Mouse (Mus musculus) heart, embryonic 11.5 days (tissue): ENCODE measurements around the gene Acot6. TPM values are rescaled to one million over a fixed set of nuclear protein-coding genes. Genes with fewer than 3 reads are reported as not detected.

Experiments used
- ATAC-seq: fragments of 200-750 bp; cut with Nextera tagmentation; replicated peaks from 2 replicates; pipeline ENCODE4 v1.8.0; 2017; ENCODE audit warnings: moderate library complexity; ENCODE audit not compliant: insufficient number of reproducible peaks, low FRiP score, low TSS enrichment
- H3K27ac ChIP-seq: fragments of 300-500 bp; sonication (generic); 2 replicates; pipeline ENCODE4 v1.5.1; 2014; ENCODE audit warnings: mild to moderate bottlenecking, low read depth, low read length
- H3K27me3 ChIP-seq: fragments of 300-500 bp; sonication (generic); 2 replicates; pipeline ENCODE4 v1.6.1; 2014; ENCODE audit warnings: mild to moderate bottlenecking, low read length, mixed read lengths; ENCODE audit not compliant: control insufficient read depth, insufficient read depth
- H3K36me3 ChIP-seq: fragments of 300-500 bp; sonication (generic); 2 replicates; pipeline ENCODE4 v1.6.1; 2014; ENCODE audit warnings: mild to moderate bottlenecking, low read length, moderate library complexity, mixed read lengths; ENCODE audit not compliant: control insufficient read depth, insufficient read depth
- H3K4me1 ChIP-seq: fragments of 300-500 bp; sonication (generic); 2 replicates; pipeline ENCODE4 v1.6.1; 2014; ENCODE audit warnings: low read length; ENCODE audit not compliant: control insufficient read depth, insufficient read depth
- H3K4me2 ChIP-seq: fragments of 300-500 bp; sonication (generic); 2 replicates; pipeline ENCODE4 v1.6.1; 2014; ENCODE audit warnings: mild to moderate bottlenecking, moderate library complexity
- H3K4me3 ChIP-seq: fragments of 300-500 bp; sonication (generic); 2 replicates; pipeline ENCODE4 v1.5.1; 2014; ENCODE audit warnings: low read depth, low read length
- H3K9ac ChIP-seq: fragments of 300-500 bp; sonication (generic); 2 replicates; pipeline ENCODE4 v1.6.1; 2014; ENCODE audit warnings: mild to moderate bottlenecking, low read depth, low read length, moderate library complexity
- H3K9me3 ChIP-seq: fragments of 300-500 bp; sonication (generic); replicated peaks from 2 replicates; pipeline ENCODE4 v1.6.1; 2016; ENCODE audit warnings: low read length; ENCODE audit not compliant: control insufficient read depth
- WGBS: fragments of 180-500 bp; shearing (Covaris S2); extraction: QIAGEN DNeasy Blood & Tissue Kit; methylation state at CpG from one replicate; pipeline ENCODE4 v1.1.7; 2014; ENCODE audit not compliant: insufficient replicate concordance; 5-methylcytosine and 5-hydroxymethylcytosine counted together
- polyA plus RNA-seq: library from polyadenylated mRNA; unstranded; fragments of >200 nt; fragmentation: Nextera tagmentation; extraction: Ambion mirVana; gene quantifications from 2 replicates; pipeline ENCODE4 v1.2.1, GENCODE M21; 2014

Gene Acot6
- polyA plus RNA-seq, 1 experiment from 2014 or later: 0.89 TPM

DNA sequence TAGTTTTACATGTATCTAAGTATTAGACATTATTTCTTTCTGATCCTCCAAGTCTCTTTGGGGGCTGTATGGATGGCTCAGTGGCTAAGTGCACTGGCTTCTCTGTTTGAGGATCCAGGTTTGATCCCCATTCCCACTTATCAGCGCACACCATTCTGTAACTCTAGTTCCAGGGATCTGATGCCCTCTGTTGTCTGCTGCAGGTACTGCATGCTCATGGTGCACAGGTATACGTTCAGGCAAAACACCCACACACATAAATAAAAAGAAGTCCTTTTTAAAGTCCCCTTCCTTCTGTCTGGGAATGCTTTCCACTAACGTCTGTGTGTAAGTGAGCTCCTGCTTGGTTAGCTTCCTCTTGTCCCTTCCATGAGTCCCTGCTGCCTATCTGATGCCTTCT, 31.8 kb downstream of the Acot6 start:
- H3K9me3 ChIP-seq: no peaks in the 10 kb centered on the region
- H3K9ac ChIP-seq: no peak overlapping the region
- H3K4me2 ChIP-seq: no peak overlapping the region
- H3K36me3 ChIP-seq: peaks cover 8% of the 10 kb centered on the region; the same call in 1 of the 2 replicates
- WGBS: 61% methylated on average over 3 of the region's 3 CpGs
- H3K4me1 ChIP-seq: no peaks in the 10 kb centered on the region
- ATAC-seq: no peak
- no peak overlapping the region for H3K4me3 ChIP-seq
- H3K27me3 ChIP-seq: no peaks in the 10 kb centered on the region
- H3K27ac ChIP-seq: no peak overlapping the region

DNA sequence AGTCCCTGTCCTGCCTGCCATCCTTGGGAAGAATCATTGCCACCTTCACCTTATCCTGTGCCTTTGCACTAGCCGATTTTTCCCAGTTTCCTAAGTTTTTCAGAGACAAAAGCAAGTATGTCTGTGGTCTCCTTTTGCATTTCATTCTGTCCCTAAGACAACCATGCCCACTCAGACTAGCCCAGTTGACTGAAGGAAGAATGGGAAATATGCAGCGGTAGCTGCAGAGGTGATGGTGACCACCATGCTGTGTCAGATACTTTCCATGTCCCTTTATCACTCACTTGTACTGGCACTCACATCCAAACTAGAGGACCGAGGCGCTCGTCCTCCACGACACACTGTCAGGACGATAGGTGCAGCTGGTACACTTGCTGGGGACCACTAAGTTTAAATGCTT, 36.7 kb downstream of the Acot6 start:
- WGBS: 79% methylated on average over 7 of the region's 7 CpGs
- Histone ChIP-seq H3K36me3 (peaks cover 2% of the 10 kb centered on the region; the same call in 1 of the 2 replicates), H3K9me3 (no peaks in the 10 kb centered on the region), H3K4me1 (no peaks in the 10 kb centered on the region), H3K4me3 (no peak overlapping the region), H3K27ac (no peak overlapping the region), H3K4me2 (no peak overlapping the region), H3K27me3 (no peaks in the 10 kb centered on the region), H3K9ac (no peak overlapping the region)
- no peak for ATAC-seq

GRCm38 (mm10) chr12:84140135-84140534, 39.7 kb downstream of the Acot6 start:
- no peak overlapping the region for H3K4me3 ChIP-seq
- no peaks in the 10 kb centered on the region for H3K36me3 ChIP-seq
- no peaks in the 10 kb centered on the region for H3K9me3 ChIP-seq
- no peaks in the 10 kb centered on the region for H3K4me1 ChIP-seq
- ATAC-seq: no peak
- no peak overlapping the region for H3K4me2 ChIP-seq
- 60% methylated on average over 4 of the region's 4 CpGs for WGBS
- H3K27ac ChIP-seq: no peak overlapping the region
- H3K27me3 ChIP-seq: no peaks in the 10 kb centered on the region
- no peak overlapping the region for H3K9ac ChIP-seq

- Histone ChIP-seq H3K27ac (no peak overlapping the region), H3K9me3 (no peaks in the 10 kb centered on the region), H3K36me3 (no peaks in the 10 kb centered on the region), H3K27me3 (no peaks in the 10 kb centered on the region), H3K4me1 (no peaks in the 10 kb centered on the region), H3K4me2 (no peak overlapping the region), H3K9ac (no peak overlapping the region), H3K4me3 (no peak overlapping the region)
- ATAC-seq: no peak
- 84% methylated on average over 4 of the region's 4 CpGs for WGBS
Observed at GRCm38 (mm10) chr12:84141271-84141670, 40.8 kb downstream of the Acot6 start.

- H3K36me3 ChIP-seq: no peaks in the 10 kb centered on the region
- ATAC-seq: no peak
- 74% methylated on average over 14 of the region's 14 CpGs for WGBS
- no peak overlapping the region for H3K9ac ChIP-seq
- no peaks in the 10 kb centered on the region for H3K4me1 ChIP-seq
- no peaks in the 10 kb centered on the region for H3K27me3 ChIP-seq
- H3K9me3 ChIP-seq: no peaks in the 10 kb centered on the region
- no peak overlapping the region for H3K4me2 ChIP-seq
- no peak overlapping the region for H3K4me3 ChIP-seq
- no peak overlapping the region for H3K27ac ChIP-seq
Observed at GRCm38 (mm10) chr12:84142281-84143050, 42.0 kb downstream of the Acot6 start.

GRCm38 (mm10) chr12:84147954-84148621, 47.6 kb downstream of the Acot6 start, which contains the start of gene Pnma1:
Gene Pnma1 (minus strand): TSS chr12:84148489.
- Histone ChIP-seq H3K4me2 (peak within 1 kb of the TSS; percentile 86), H3K36me3 (peaks cover 5% of the 10 kb centered on the region; the same call in 1 of the 2 replicates), H3K27me3 (no peaks in the 10 kb centered on the region), H3K4me3 (peak within 1 kb of the TSS; percentile 52), H3K9ac (peak within 1 kb of the TSS; percentile 67), H3K9me3 (no peaks in the 10 kb centered on the region), H3K4me1 (peaks cover 40% of the 10 kb centered on the region), H3K27ac (no peak within 1 kb of the TSS)
- 2% methylated on average over 49 of the region's 50 CpGs for WGBS
- ATAC-seq: peak; percentile 68

DNA sequence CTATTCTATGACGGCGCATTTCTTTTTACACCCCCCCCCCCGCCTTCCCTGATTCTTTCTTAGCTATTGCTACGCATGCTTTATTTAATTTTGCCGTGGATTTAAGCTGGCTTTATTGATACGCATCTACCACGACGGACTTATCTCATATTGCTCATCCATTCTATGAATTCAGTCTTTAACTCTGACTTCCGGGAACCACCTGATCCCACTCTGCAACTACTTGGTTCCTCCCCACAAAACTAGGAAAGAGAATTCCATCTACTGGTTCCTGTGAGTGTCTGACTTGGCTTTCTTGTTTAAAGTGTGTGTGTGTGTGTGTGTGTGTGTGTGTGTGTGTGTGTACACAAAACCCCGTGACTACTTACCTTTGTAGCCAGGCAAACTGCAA, 48.2 kb downstream of the Acot6 start:
- WGBS: 21% methylated on average over 10 of the region's 10 CpGs
- peak overlapping the region; percentile 67; the same call in 1 of the 2 replicates for H3K9ac ChIP-seq
- H3K4me2 ChIP-seq: peak overlapping the region; percentile 86
- peaks cover 44% of the 10 kb centered on the region for H3K4me1 ChIP-seq
- no peaks in the 10 kb centered on the region for H3K9me3 ChIP-seq
- peaks cover 6% of the 10 kb centered on the region; the same call in 1 of the 2 replicates for H3K36me3 ChIP-seq
- H3K27me3 ChIP-seq: no peaks in the 10 kb centered on the region
- peak overlapping the region; percentile 52 for H3K4me3 ChIP-seq
- ATAC-seq: no peak
- H3K27ac ChIP-seq: no peak overlapping the region

DNA sequence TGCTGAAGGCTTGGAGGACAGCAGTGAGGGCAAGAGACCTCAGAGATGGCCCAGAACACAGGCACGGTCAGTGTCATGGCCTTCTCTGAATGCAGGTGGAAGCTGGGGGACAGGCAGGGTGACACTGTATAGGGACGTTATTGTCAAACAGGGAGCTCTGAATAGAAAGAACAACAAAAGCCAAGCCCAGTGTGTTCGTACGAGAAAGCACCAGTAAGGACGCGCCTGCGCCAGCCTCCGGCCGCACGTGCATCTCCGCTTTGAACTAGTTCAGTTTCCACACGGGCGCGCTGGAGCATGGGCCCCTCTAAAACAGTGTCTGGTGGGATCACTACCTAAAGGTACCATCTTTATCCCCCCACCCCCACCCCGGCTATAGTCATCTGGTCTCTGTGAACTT, 49.5 kb downstream of the Acot6 start:
- H3K4me2 ChIP-seq: no peak overlapping the region
- no peak overlapping the region for H3K9ac ChIP-seq
- H3K9me3 ChIP-seq: no peaks in the 10 kb centered on the region
- no peak for ATAC-seq
- H3K27me3 ChIP-seq: no peaks in the 10 kb centered on the region
- peaks cover 48% of the 10 kb centered on the region for H3K4me1 ChIP-seq
- WGBS: 89% methylated on average over 15 of the region's 15 CpGs
- no peak overlapping the region for H3K4me3 ChIP-seq
- H3K27ac ChIP-seq: no peak overlapping the region
- peaks cover 10% of the 10 kb centered on the region for H3K36me3 ChIP-seq
